Mouse (Mus musculus) E14TG2a.4 (cell line): Measurements from ENCODE around the gene Adcyap1r1.

Experiments used
- CTCF ChIP-seq: conservative IDR thresholded peaks from 2 replicates; pipeline ENCODE4 v1.5.1; 2014; ENCODE audit warnings: low read length
- NANOG ChIP-seq: IDR thresholded peaks from 2 replicates; pipeline ENCODE4 v1.6.1; 2014; ENCODE audit warnings: borderline replicate concordance, low read length, mixed read lengths

GRCm38 (mm10) chr6:55512066-55512703 lies 60.4 kb downstream of the Adcyap1r1 start:
- TF ChIP-seq CTCF (no peak), NANOG (no peak)
